Mouse (Mus musculus): ENCODE data around the gene Smg7. TPM values are rescaled to one million over a fixed set of nuclear protein-coding genes. Genes with fewer than 3 reads are reported as not detected.

Smg7 gene
- total and polyA plus RNA-seq, 3 experiments, result 32.1 to 53.9 (median 52.4) TPM

GRCm38 (mm10) chr1:152844634-152845033 lies 57.8 kb downstream of the Smg7 start:
- no peaks in the 10 kb centered on the region for H3K9me3 ChIP-seq (replicated peaks; ENCODE audit: insufficient read depth, low read length)
- no peaks in the 10 kb centered on the region for H3K27me3 ChIP-seq (ENCODE audit: control insufficient read depth in 1 of 2, insufficient read depth in 2 of 2, low read length in 2 of 2)
- H3K27ac ChIP-seq (ENCODE audit: control insufficient read depth, low read depth, low read length), result no peak overlapping the region
- no peak overlapping the region for H3K9ac ChIP-seq (ENCODE audit: control insufficient read depth, low read depth, low read length, poor library complexity, severe bottlenecking)
- no peak overlapping the region for H3K4me3 ChIP-seq (ENCODE audit: control insufficient read depth in 1 of 2, insufficient read depth in 1 of 2, low read depth in 2 of 2, low read length in 2 of 2)
- H3K36me3 ChIP-seq (ENCODE audit: control insufficient read depth in 1 of 2, insufficient read depth in 2 of 2, low read length in 2 of 2), result peaks cover 0 to 72% of the 10 kb centered on the region in 2 experiments; a peak in 3 of 4 replicates
- no peaks in the 10 kb centered on the region for H3K4me1 ChIP-seq (ENCODE audit: control insufficient read depth in 1 of 2, insufficient read depth in 2 of 2, low read length in 2 of 2)
- no peak for DNase-seq (ENCODE audit: low read depth, low spot score)
- TF ChIP-seq ZNF384 (IDR thresholded peaks at IDR 0.05; ENCODE audit: low read depth, low read length) (no peak), GABPA (IDR thresholded peaks at IDR 0.05; ENCODE audit: low read depth, low read length) (no peak), ETS1 (IDR thresholded peaks at IDR 0.05; ENCODE audit: low read depth, low read length) (no peak), MYC (IDR thresholded peaks at IDR 0.05; ENCODE audit: low read depth, low read length) (no peak), USF1 (IDR thresholded peaks at IDR 0.05; ENCODE audit: low read depth, low read length) (no peak), TCF12 (IDR thresholded peaks at IDR 0.05; ENCODE audit: low read depth, low read length) (no peak), KAT2A (conservative IDR thresholded peaks at IDR 0.05; ENCODE audit: low read depth, low read length) (no peak), CHD1 (IDR thresholded peaks at IDR 0.05; ENCODE audit: low read depth, low read length) (no peak)
- H3K79me2 ChIP-seq (ENCODE audit: control insufficient read depth, insufficient read depth, low read length, poor library complexity), result no peaks in the 10 kb centered on the region

GRCm38 (mm10) chr1:152841057-152841456 lies 61.4 kb downstream of the Smg7 start:
- no peak overlapping the region for H3K27ac ChIP-seq (ENCODE audit: control insufficient read depth, low read depth, low read length)
- no peaks in the 10 kb centered on the region for H3K9me3 ChIP-seq (replicated peaks; ENCODE audit: insufficient read depth, low read length)
- no peak overlapping the region for H3K4me3 ChIP-seq (ENCODE audit: control insufficient read depth in 1 of 2, insufficient read depth in 1 of 2, low read depth in 2 of 2, low read length in 2 of 2)
- H3K9ac ChIP-seq (ENCODE audit: control insufficient read depth, low read depth, low read length, poor library complexity, severe bottlenecking), result no peak overlapping the region
- no peaks in the 10 kb centered on the region for H3K27me3 ChIP-seq (ENCODE audit: control insufficient read depth in 1 of 2, insufficient read depth in 2 of 2, low read length in 2 of 2)
- H3K4me1 ChIP-seq (ENCODE audit: control insufficient read depth in 1 of 2, insufficient read depth in 2 of 2, low read length in 2 of 2), result no peaks in the 10 kb centered on the region
- DNase-seq (ENCODE audit: low read depth, low spot score), result no peak
- TF ChIP-seq MAFK (IDR thresholded peaks at IDR 0.05; ENCODE audit: borderline replicate concordance, low read depth, low read length) (no peak), ZKSCAN1 (IDR thresholded peaks at IDR 0.05; ENCODE audit: low read depth, low read length) (no peak)
- H3K36me3 ChIP-seq (ENCODE audit: control insufficient read depth in 1 of 2, insufficient read depth in 2 of 2, low read length in 2 of 2), result peaks cover 0 to 51% of the 10 kb centered on the region in 2 experiments; a peak in 2 of 4 replicates
- H3K79me2 ChIP-seq (ENCODE audit: control insufficient read depth, insufficient read depth, low read length, poor library complexity), result no peaks in the 10 kb centered on the region

- Histone ChIP-seq H3K4me3 (ENCODE audit: control insufficient read depth in 1 of 2, insufficient read depth in 1 of 2, low read depth in 2 of 2, low read length in 2 of 2) (no peak overlapping the region), H3K27me3 (ENCODE audit: control insufficient read depth in 1 of 2, insufficient read depth in 2 of 2, low read length in 2 of 2) (no peaks in the 10 kb centered on the region), H3K9ac (ENCODE audit: control insufficient read depth, low read depth, low read length, poor library complexity, severe bottlenecking) (no peak overlapping the region), H3K4me1 (ENCODE audit: control insufficient read depth in 1 of 2, insufficient read depth in 2 of 2, low read length in 2 of 2) (no peaks in the 10 kb centered on the region), H3K27ac (ENCODE audit: control insufficient read depth, low read depth, low read length) (no peak overlapping the region), H3K79me2 (ENCODE audit: control insufficient read depth, insufficient read depth, low read length, poor library complexity) (no peaks in the 10 kb centered on the region), H3K9me3 (replicated peaks; ENCODE audit: insufficient read depth, low read length) (no peaks in the 10 kb centered on the region), H3K36me3 (ENCODE audit: control insufficient read depth in 1 of 2, insufficient read depth in 2 of 2, low read length in 2 of 2) (peaks cover 0 to 49% of the 10 kb centered on the region in 2 experiments; a peak in 2 of 4 replicates)
- TF ChIP-seq MEF2A (IDR thresholded peaks at IDR 0.05; ENCODE audit: extremely low read depth, insufficient replicate concordance, low read depth, low read length, poor library complexity, severe bottlenecking), result no peak
- no peak for TF ChIP-seq MYC (IDR thresholded peaks at IDR 0.05; ENCODE audit: low read depth, low read length)
- DNase-seq (ENCODE audit: low read depth, low spot score), result no peak
These were observed 62.1 kb downstream of the Smg7 start for GRCm38 (mm10) chr1:152840343-152840742.

Measured in MEL (cell line).